8 mouse cellular contexts compared by ENCODE assay signal in genomic region chr3:58413671-58414070, GRCm38 (mm10). TPM values are rescaled to one million over a fixed set of nuclear protein-coding genes. Genes with fewer than 3 reads are reported as not detected.
DNase-seq lines count a peak whose midpoint lies in the region; ATAC-seq and TF ChIP-seq lines count a peak whose summit lies in the region.

No protein-coding gene starts in this region.

- H3K27ac ChIP-seq in layer of hippocampus, adult 2 months = peak overlapping the region; percentile 97; the same call in 1 of the 2 replicates
- H3K27ac ChIP-seq in hindbrain, embryonic 14.5 days = no peak overlapping the region
- H3K27ac ChIP-seq in midbrain, postnatal 0 days (ENCODE audit: low read depth, low read length) = peak overlapping the region; percentile 95; the same call in 1 of the 2 replicates

- no peaks in the 10 kb centered on the region for H3K27me3 ChIP-seq in hindbrain, embryonic 14.5 days (ENCODE audit: control insufficient read depth, insufficient read depth, low read length)
- no peaks in the 10 kb centered on the region for H3K27me3 ChIP-seq in midbrain, postnatal 0 days (ENCODE audit: insufficient read depth, low read length)

- no peak for DNase-seq in layer of hippocampus, adult 2 months (ENCODE audit: low spot score in 2 of 2)
- DNase-seq in layer of hippocampus, postnatal 10 days (ENCODE audit: low spot score in 2 of 2) = no peak
- peak; percentile 14 for DNase-seq in ZHBTc4 (ENCODE audit: low read depth, low spot score)
- DNase-seq in hindbrain, embryonic 14.5 days (ENCODE audit: low spot score) = no peak
- DNase-seq in midbrain, postnatal 0 days (ENCODE audit: low spot score) = no peak
- DNase-seq in right cerebral cortex, postnatal 4 days = no peak
- DNase-seq in left cerebral cortex, postnatal 4 days = no peak
- no peak for DNase-seq in gastrocnemius, postnatal 36 days

- ATAC-seq in hindbrain, embryonic 14.5 days (ENCODE audit: low FRiP score) = no peak
- no peak for ATAC-seq in midbrain, postnatal 0 days (ENCODE audit: low FRiP score)

- H3K4me2 ChIP-seq in hindbrain, embryonic 14.5 days (replicated peaks) = peak overlapping the region; percentile 92
- peak overlapping the region; percentile 59 for H3K4me2 ChIP-seq in midbrain, postnatal 0 days (ENCODE audit: low read depth, low read length, poor library complexity, severe bottlenecking)

- intact Hi-C loops in left cerebral cortex, postnatal 4 days (cut with DNase I) = no loop called here
- intact Hi-C loops in gastrocnemius, postnatal 36 days (cut with DNase I) = loop anchor here (10.0 kb wide), 2 partner anchors 111 to 371 kb away; partner anchors contain the start of genes Eif2a and Serp1

- no peak for TF ChIP-seq CTCF in layer of hippocampus, adult 2 months (conservative IDR thresholded peaks at IDR 0.05)
- TF ChIP-seq CTCF in midbrain, postnatal 0 days (IDR thresholded peaks at IDR 0.05) = no peak

- H3K4me3 ChIP-seq in layer of hippocampus, adult 2 months = peak overlapping the region; percentile 91
- H3K4me3 ChIP-seq in hindbrain, embryonic 14.5 days (replicated peaks; ENCODE audit: low read length) = peak overlapping the region; percentile 67
- peak overlapping the region; percentile 73 for H3K4me3 ChIP-seq in midbrain, postnatal 0 days (ENCODE audit: low read depth, low read length)

- WGBS in hindbrain, embryonic 14.5 days = 50% methylated on average over 5 of the region's 5 CpGs
- 43% methylated on average over 5 of the region's 5 CpGs for WGBS in midbrain, postnatal 0 days

- peaks cover 15% of the 10 kb centered on the region for H3K4me1 ChIP-seq in hindbrain, embryonic 14.5 days (replicated peaks; ENCODE audit: control insufficient read depth, insufficient read depth, low read length)
- H3K4me1 ChIP-seq in midbrain, postnatal 0 days (ENCODE audit: insufficient read depth, low read length) = no peaks in the 10 kb centered on the region; the same call in 1 of the 2 replicates

- no peaks in the 10 kb centered on the region for H3K36me3 ChIP-seq in hindbrain, embryonic 14.5 days (replicated peaks; ENCODE audit: control insufficient read depth, insufficient read depth)
- H3K36me3 ChIP-seq in midbrain, postnatal 0 days (ENCODE audit: insufficient read depth, low read length) = no peaks in the 10 kb centered on the region

- H3K9ac ChIP-seq in hindbrain, embryonic 14.5 days = peak overlapping the region; percentile 90
- peak overlapping the region; percentile 64 for H3K9ac ChIP-seq in midbrain, postnatal 0 days (replicated peaks; ENCODE audit: low read length, poor library complexity, severe bottlenecking)

- H3K9me3 ChIP-seq in hindbrain, embryonic 14.5 days (ENCODE audit: control insufficient read depth, low read length) = no peaks in the 10 kb centered on the region
- H3K9me3 ChIP-seq in midbrain, postnatal 0 days (ENCODE audit: low read length) = no peaks in the 10 kb centered on the region

RNA-seq across cellular contexts. Expression of gene Tsc22d2, which starts 0.8 kb away (rescaled TPM):
- total RNA-seq in layer of hippocampus, adult 2 months (2021) = 10 to 100 TPM; 37.4 to 42.8 TPM
- 10 to 100 TPM; 36.8 to 39.2 TPM for total RNA-seq in layer of hippocampus, postnatal 10 days (2021)
- 12.5 and 13.6 TPM in 2 replicates for polyA plus RNA-seq in hindbrain, embryonic 14.5 days (2014; fragmentation: Nextera tagmentation; extraction: Ambion mirVana)
- 39.6 and 40.3 TPM in 2 replicates for total RNA-seq in midbrain, postnatal 0 days (2014; rRNA removed)
- polyA plus RNA-seq in midbrain, postnatal 0 days (2015; fragmentation: Nextera tagmentation; extraction: Ambion mirVana) = 9.1 and 11.7 TPM in 2 replicates
- total RNA-seq in left cerebral cortex, postnatal 4 days (2021) = 10 to 100 TPM; 39.1 to 42.2 TPM
- 10 to 100 TPM; 19.9 to 21.9 TPM for total RNA-seq in gastrocnemius, postnatal 36 days (2021)
